Mouse (Mus musculus): Measurements from ENCODE around the gene Htra2. TPM values are rescaled to one million over a fixed set of nuclear protein-coding genes. Genes with fewer than 3 reads are reported as not detected.

Htra2 gene
- polyA plus RNA-seq, 1 experiment from 2014 or later, result 132 TPM

DNA sequence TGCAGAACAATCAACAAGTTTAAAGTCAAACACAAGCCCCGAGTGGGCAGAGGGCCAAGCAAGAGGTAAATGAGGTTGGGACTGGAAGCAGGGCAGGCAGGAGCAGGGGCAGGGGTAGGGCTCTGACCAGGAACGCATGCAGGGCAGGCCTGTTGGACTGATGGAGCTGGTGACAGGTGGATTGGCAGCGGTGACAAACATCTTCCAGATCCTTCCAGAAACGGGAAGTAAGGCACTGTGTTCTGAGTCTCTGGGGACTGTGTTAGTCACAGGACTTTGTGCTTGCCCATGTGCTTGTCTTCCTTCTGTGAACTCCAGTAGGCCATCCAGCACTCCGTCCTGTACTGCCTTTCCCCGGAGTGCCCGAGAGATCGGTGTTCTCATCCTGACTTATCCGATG lies 10.3 kb downstream of the Htra2 start:
- Histone ChIP-seq H3K4me3 (replicated peaks) (no peak overlapping the region), H3K27me3 (no peaks in the 10 kb centered on the region), H3K36me3 (no peaks in the 10 kb centered on the region), H3K9me3 (replicated peaks) (no peaks in the 10 kb centered on the region), H3K4me1 (replicated peaks) (peaks cover 18% of the 10 kb centered on the region), H3K4me2 (no peak overlapping the region), H3K9ac (no peak overlapping the region), H3K27ac (no peak overlapping the region)
- DNase-seq (no peak), ATAC-seq (ENCODE audit: low read depth) (no peak)
- WGBS (ENCODE audit: insufficient replicate concordance), result 66% methylated on average over 9 of the region's 9 CpGs

- no peaks in the 10 kb centered on the region for H3K9me3 ChIP-seq (replicated peaks)
- peaks cover 24% of the 10 kb centered on the region for H3K4me1 ChIP-seq (replicated peaks)
- no peak overlapping the region for H3K9ac ChIP-seq
- no peak overlapping the region for H3K4me2 ChIP-seq
- no peak overlapping the region for H3K27ac ChIP-seq
- no peak for ATAC-seq (ENCODE audit: low read depth)
- H3K4me3 ChIP-seq (replicated peaks), result no peak overlapping the region
- 72% methylated on average over 5 of the region's 5 CpGs for WGBS (ENCODE audit: insufficient replicate concordance)
- H3K27me3 ChIP-seq, result no peaks in the 10 kb centered on the region
- H3K36me3 ChIP-seq, result no peaks in the 10 kb centered on the region
- no peak for DNase-seq
These were observed 11.1 kb downstream of the Htra2 start for GRCm38 (mm10) chr6:83043993-83044392.

DNA sequence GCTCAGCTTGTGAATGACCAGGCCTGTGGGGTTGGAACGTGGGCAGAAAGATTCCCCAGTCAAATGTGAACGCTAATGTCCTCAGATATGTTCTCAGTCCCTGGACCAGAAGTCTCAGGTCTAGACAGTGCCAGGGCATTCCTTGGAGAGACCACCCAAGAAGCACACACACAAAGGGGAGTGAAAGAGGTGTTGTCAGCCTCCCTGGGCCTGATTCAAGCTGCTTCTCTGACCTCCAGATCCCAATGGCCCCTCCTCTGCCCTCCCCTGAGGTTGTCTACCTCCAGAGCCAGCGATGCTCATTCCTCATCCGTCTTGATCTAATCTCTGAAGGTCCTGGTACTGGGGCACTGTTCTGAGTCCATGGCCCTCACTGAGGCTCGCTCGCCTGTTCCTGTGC lies 11.5 kb downstream of the Htra2 start:
- H3K4me3 ChIP-seq (replicated peaks), result no peak overlapping the region
- no peak overlapping the region for H3K9ac ChIP-seq
- H3K27ac ChIP-seq, result 0 out of 2 replicates have a peak overlapping the region, but pooled peaks have one; percentile 21
- no peak overlapping the region for H3K4me2 ChIP-seq
- no peaks in the 10 kb centered on the region for H3K9me3 ChIP-seq (replicated peaks)
- no peak for ATAC-seq (ENCODE audit: low read depth)
- no peaks in the 10 kb centered on the region for H3K36me3 ChIP-seq
- no peak for DNase-seq
- H3K4me1 ChIP-seq (replicated peaks), result peaks cover 28% of the 10 kb centered on the region
- 65% methylated on average over 6 of the region's 6 CpGs for WGBS (ENCODE audit: insufficient replicate concordance)
- H3K27me3 ChIP-seq, result no peaks in the 10 kb centered on the region

DNA sequence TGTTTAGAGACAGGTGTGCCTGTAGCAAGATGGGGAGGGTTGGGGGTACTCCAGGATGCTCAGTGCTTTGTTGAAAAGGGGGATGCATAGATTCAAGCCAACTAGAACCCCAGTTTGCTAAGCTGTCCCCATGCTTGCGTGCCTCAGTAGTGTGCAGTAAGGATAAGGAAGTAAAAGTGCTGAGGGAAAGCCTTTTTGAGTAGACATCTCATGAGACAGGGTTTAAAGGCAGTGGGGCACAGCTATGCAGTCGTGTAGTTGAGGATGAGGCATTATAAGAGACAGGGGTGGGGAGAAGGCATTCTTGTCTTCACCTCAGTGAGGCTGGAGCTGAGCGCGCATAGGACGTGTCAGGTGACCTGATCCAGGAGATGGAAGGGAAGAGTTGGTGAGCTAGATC lies 14.5 kb downstream of the Htra2 start:
- Histone ChIP-seq H3K36me3 (no peaks in the 10 kb centered on the region), H3K4me2 (no peak overlapping the region), H3K9me3 (replicated peaks) (no peaks in the 10 kb centered on the region), H3K9ac (no peak overlapping the region), H3K4me3 (replicated peaks) (no peak overlapping the region), H3K4me1 (replicated peaks) (peaks cover 32% of the 10 kb centered on the region), H3K27me3 (peaks cover 7% of the 10 kb centered on the region; the same call in 1 of the 2 replicates), H3K27ac (peak overlapping the region; percentile 53; the same call in 1 of the 2 replicates)
- no peak for ATAC-seq (ENCODE audit: low read depth)
- no peak for DNase-seq
- WGBS (ENCODE audit: insufficient replicate concordance), result 78% methylated on average over 5 of the region's 5 CpGs

- DNase-seq (peak; percentile 90), ATAC-seq (ENCODE audit: low read depth) (peak; percentile 99)
- Histone ChIP-seq H3K9me3 (replicated peaks) (no peaks in the 10 kb centered on the region), H3K4me3 (replicated peaks) (peak overlapping the region; percentile 35), H3K9ac (peak overlapping the region; percentile 63), H3K36me3 (no peaks in the 10 kb centered on the region), H3K27me3 (peaks cover 21% of the 10 kb centered on the region; the same call in 1 of the 2 replicates), H3K27ac (peak overlapping the region; percentile 93), H3K4me1 (replicated peaks) (peaks cover 50% of the 10 kb centered on the region), H3K4me2 (peak overlapping the region; percentile 62)
- 14% methylated on average over 24 of the region's 24 CpGs for WGBS (ENCODE audit: insufficient replicate concordance)
These were observed 16.5 kb downstream of the Htra2 start for GRCm38 (mm10) chr6:83038496-83039012.

DNA sequence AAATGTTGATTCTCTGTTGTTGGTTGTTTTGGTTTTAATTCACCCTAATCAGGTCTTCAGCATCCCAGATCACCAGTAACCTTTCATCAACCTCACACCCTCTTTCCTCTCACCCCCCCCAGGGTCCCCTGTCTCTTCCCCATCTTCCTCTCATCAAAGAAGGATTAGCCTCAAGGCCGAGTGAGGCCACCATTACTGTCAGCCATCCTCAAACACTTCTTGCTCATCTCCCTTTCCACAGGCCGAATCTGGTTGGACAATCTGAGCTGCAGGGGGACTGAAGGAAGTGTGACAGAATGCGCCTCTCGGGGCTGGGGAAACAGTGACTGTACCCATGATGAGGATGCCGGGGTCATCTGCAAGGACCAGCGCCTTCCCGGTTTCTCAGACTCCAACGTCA lies 17.9 kb downstream of the Htra2 start:
- Histone ChIP-seq H3K9me3 (replicated peaks) (no peaks in the 10 kb centered on the region), H3K27me3 (peaks cover 22% of the 10 kb centered on the region; the same call in 1 of the 2 replicates), H3K4me2 (no peak overlapping the region), H3K27ac (no peak overlapping the region), H3K9ac (no peak overlapping the region), H3K4me1 (replicated peaks) (peaks cover 58% of the 10 kb centered on the region), H3K4me3 (replicated peaks) (no peak overlapping the region), H3K36me3 (peaks cover under 1% of the 10 kb centered on the region; the same call in 1 of the 2 replicates)
- DNase-seq (no peak), ATAC-seq (ENCODE audit: low read depth) (no peak)
- WGBS (ENCODE audit: insufficient replicate concordance), result 80% methylated on average over 8 of the region's 8 CpGs

DNA sequence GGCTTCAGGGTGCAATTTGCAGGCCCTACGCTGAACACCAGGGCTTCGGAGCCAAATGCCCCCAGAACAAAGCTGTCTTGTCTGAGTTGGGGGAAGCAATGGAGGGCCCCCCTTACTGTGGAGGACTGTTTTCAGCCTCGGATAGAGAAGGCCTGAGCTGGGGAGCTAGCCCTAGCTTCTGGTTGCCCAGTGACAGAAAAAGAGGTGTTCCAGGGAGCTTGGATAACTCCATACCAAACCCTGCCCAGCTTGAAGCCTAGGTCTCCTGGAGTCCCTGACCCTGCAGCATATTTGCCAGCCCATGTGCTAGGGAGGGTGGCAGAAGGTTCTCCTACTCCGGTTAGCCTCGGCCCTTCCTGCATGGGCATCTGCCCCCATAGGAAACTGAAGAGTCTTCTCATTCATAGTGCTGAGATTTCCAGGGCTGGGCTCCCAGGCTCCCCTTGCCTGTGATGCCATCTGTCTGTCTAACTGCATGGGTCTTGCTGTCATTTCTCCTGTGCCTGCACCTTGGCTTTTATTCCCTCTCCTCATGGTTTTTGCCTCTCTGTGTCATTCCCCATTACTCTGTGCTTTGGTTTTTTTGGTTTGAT lies 20.5 kb downstream of the Htra2 start:
- Histone ChIP-seq H3K4me3 (replicated peaks) (peak overlapping the region; percentile 78), H3K4me2 (peak overlapping the region; percentile 83), H3K27me3 (peaks cover 31% of the 10 kb centered on the region), H3K27ac (peak overlapping the region; percentile 87; the same call in 1 of the 2 replicates), H3K4me1 (replicated peaks) (peaks cover 70% of the 10 kb centered on the region), H3K9ac (peak overlapping the region; percentile 92; the same call in 1 of the 2 replicates), H3K36me3 (peaks cover 27% of the 10 kb centered on the region), H3K9me3 (replicated peaks) (no peaks in the 10 kb centered on the region)
- no peak for DNase-seq
- WGBS (ENCODE audit: insufficient replicate concordance), result 54% methylated on average over 5 of the region's 5 CpGs
- no peak for ATAC-seq (ENCODE audit: low read depth)

DNA sequence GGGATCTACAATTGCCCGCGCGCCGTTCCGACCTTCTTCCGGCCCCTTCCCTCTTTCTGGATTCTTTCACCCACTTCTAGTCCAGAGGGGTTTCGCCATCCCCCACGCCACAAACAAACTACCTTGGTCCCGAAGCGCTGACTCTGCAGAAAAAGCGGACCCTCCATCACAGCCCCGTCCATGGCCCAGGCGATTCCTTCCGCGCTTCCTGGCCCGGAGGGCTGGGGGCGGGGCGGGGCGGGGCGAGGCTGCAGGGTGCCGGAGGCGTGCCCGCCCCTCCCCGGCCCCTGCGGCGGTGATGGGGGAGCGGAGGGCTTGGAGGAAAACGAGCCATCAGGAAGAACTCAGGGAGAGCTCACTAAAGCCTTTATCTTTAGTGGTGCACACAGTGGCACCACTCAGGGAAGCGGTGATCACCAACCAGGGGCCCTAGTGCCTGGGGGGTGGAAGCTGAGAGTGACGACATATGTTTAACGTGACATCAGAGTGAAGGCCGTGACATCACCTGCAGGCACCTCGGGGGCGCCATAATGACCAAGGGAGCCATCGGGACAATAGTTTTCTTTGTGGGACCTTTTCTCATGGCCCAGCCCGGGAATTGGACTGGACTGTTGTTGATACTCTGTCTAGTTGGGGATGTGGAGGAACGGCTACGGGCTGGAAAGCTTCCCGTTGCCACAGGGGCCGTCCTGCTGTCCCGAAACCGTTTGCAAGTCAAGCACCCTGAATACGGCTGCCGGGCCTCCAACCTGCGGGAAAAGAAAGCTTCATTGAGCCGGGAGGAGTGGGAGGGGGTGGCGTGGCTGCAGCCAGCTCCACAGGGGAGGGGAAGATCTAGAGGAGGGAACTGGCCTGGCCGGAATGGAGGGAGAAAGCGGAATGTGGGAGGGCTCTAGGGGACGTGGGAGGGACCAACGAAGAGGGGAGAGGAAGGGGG lies 21.6 kb downstream of the Htra2 start, which contains the start of the genes Dok1 and Loxl3:
TSS of gene Dok1 (minus strand) at position 223 of the 937 bp plus-strand sequence.
TSS of gene Loxl3 (plus strand) at position 925 of the 937 bp plus-strand sequence.
- ATAC-seq (ENCODE audit: low read depth), result peak; percentile 88
- Histone ChIP-seq H3K9me3 (replicated peaks) (no peaks in the 10 kb centered on the region), H3K27me3 (peaks cover 31% of the 10 kb centered on the region), H3K4me2 (peak within 1 kb of the TSS; percentile 83), H3K4me1 (replicated peaks) (peaks cover 69% of the 10 kb centered on the region), H3K9ac (peak within 1 kb of the TSS; percentile 92), H3K4me3 (replicated peaks) (peak within 1 kb of the TSS; percentile 78), H3K27ac (peak within 1 kb of the TSS; percentile 87), H3K36me3 (peaks cover 31% of the 10 kb centered on the region)
- peak; percentile 62 for DNase-seq
- WGBS (ENCODE audit: insufficient replicate concordance), result 2% methylated on average over 51 of the region's 51 CpGs

DNA sequence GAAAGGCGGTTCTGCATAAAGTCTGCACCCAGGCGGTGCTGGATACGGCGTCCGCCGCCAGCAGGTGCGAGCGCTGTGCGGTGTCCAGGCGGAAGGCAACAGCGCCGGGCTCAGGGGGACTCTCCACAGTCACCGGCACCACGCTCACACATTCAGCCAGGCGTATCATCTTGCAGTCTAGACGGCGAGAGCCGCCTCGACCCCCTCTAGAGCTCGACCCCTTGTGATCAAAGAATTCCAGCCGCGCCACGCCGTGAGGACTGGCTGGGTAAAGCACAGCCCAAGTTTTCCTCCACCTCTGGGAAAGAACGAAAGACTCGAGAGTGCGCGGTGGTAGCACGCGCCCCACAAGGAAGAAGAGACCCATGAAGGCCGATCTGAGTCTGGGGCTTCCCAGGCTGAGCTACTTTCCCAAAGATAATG lies 22.3 kb downstream of the Htra2 start:
- H3K36me3 ChIP-seq, result peaks cover 31% of the 10 kb centered on the region
- WGBS (ENCODE audit: insufficient replicate concordance), result 0% methylated on average over 31 of the region's 31 CpGs
- peak overlapping the region; percentile 78 for H3K4me3 ChIP-seq (replicated peaks)
- peak overlapping the region; percentile 87 for H3K27ac ChIP-seq
- peaks cover 69% of the 10 kb centered on the region for H3K4me1 ChIP-seq (replicated peaks)
- H3K9me3 ChIP-seq (replicated peaks), result no peaks in the 10 kb centered on the region
- H3K27me3 ChIP-seq, result peaks cover 31% of the 10 kb centered on the region
- H3K4me2 ChIP-seq, result peak overlapping the region; percentile 83
- H3K9ac ChIP-seq, result peak overlapping the region; percentile 92
- ATAC-seq (ENCODE audit: low read depth), result peak; percentile 73
- peak; percentile 52 for DNase-seq

DNA sequence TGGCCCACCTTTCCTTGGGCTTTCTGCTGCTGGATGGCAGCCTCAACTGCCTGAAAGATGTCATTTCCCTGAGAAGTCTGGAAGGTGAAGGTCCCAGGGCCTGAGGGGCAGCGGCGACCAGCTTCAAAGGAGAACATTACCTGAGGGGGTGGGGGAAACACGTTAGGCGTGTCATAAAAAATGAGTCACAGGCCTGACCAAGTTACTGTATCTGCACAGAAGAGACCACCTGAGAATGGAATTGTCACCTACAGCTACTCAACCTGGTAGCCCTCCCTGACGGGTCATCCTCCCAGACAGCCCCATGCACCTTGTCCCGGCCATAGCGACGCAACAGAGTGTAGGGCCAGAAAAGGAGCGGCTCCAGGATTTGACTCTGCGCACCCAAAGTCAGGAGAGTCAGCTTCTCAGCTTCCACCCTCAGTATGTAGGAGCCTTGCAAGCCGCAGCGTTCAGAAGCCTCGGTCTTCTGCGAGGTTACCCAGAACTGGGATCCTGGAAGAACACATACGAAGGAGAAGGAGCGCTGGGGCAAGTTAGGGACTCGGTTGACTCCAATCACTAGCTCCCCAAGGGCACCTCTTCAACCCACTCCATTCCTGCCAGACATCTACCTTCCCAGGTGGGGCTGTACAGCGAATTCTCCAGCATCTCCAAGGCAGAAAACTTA lies 23.0 kb downstream of the Htra2 start:
- H3K9me3 ChIP-seq (replicated peaks), result no peaks in the 10 kb centered on the region
- H3K9ac ChIP-seq, result peak overlapping the region; percentile 92
- peaks cover 31% of the 10 kb centered on the region for H3K36me3 ChIP-seq
- H3K27me3 ChIP-seq, result peaks cover 31% of the 10 kb centered on the region
- ATAC-seq (ENCODE audit: low read depth) (no peak), DNase-seq (no peak)
- 56% methylated on average over 18 of the region's 18 CpGs for WGBS (ENCODE audit: insufficient replicate concordance)
- H3K4me1 ChIP-seq (replicated peaks), result peaks cover 75% of the 10 kb centered on the region
- peak overlapping the region; percentile 78 for H3K4me3 ChIP-seq (replicated peaks)
- peak overlapping the region; percentile 83 for H3K4me2 ChIP-seq
- H3K27ac ChIP-seq, result peak overlapping the region; percentile 87

Data from liver, embryonic 13.5 days (tissue).